Mouse (Mus musculus) ES-Bruce4 (cell line): ENCODE measurements around the gene Rnf224. TPM values are rescaled to one million over a fixed set of nuclear protein-coding genes. Genes with fewer than 3 reads are reported as not detected.

Experiments used
- H3K27ac ChIP-seq: 2 replicates; pipeline ENCODE4 v1.5.1; 2012; ENCODE audit warnings: low read length, inconsistent platforms; ENCODE audit not compliant: insufficient read depth
- H3K27me3 ChIP-seq: 2 replicates; pipeline ENCODE4 v1.6.1; 2012; ENCODE audit warnings: mild to moderate bottlenecking, low read length, inconsistent platforms; ENCODE audit not compliant: control insufficient read depth, poor library complexity, insufficient read depth, severe bottlenecking
- H3K36me3 ChIP-seq: 2 replicates; pipeline ENCODE4 v1.6.1; 2012; ENCODE audit warnings: inconsistent platforms, mild to moderate bottlenecking, low read length, moderate library complexity; ENCODE audit not compliant: control insufficient read depth, poor library complexity, insufficient read depth, severe bottlenecking
- H3K4me1 ChIP-seq: one replicate; pipeline ENCODE4 v1.8.1; 2011; ENCODE audit warnings: low read length; ENCODE audit not compliant: control insufficient read depth, insufficient read depth
- H3K4me3 ChIP-seq: 2 replicates; pipeline ENCODE4 v1.5.1; 2011; ENCODE audit warnings: low read depth, mild to moderate bottlenecking, low read length
- H3K9ac ChIP-seq: 2 replicates; pipeline ENCODE4 v1.6.1; 2012; ENCODE audit warnings: low read depth, mild to moderate bottlenecking, inconsistent platforms; ENCODE audit not compliant: poor library complexity, severe bottlenecking
- H3K9me3 ChIP-seq: replicated peaks from 2 replicates; pipeline ENCODE4 v1.6.1; 2012; ENCODE audit warnings: mild to moderate bottlenecking, low read length, inconsistent platforms; ENCODE audit not compliant: control insufficient read depth, poor library complexity, insufficient read depth, severe bottlenecking
- CTCF ChIP-seq: IDR thresholded peaks from one replicate; pipeline ENCODE4 v1.8.1; 2011; ENCODE audit warnings: low read depth, low read length
- EP300 ChIP-seq: IDR thresholded peaks from 2 replicates; pipeline ENCODE4 v1.6.1; 2011; ENCODE audit warnings: low read depth, low read length; ENCODE audit not compliant: insufficient read depth
- POLR2A ChIP-seq: IDR thresholded peaks from one replicate; pipeline ENCODE4 v1.8.1; 2011; ENCODE audit warnings: low read length; ENCODE audit not compliant: insufficient read depth
- polyA plus RNA-seq: library from polyadenylated mRNA; stranded (reverse); fragments of >200 nt; gene quantifications from 2 replicates; pipeline ENCODE4 v1.2.4, GENCODE M21; 2011; ENCODE audit warnings: low read depth; ENCODE audit not compliant: missing spikeins, insufficient read depth, insufficient read length

Gene Rnf224
- polyA plus RNA-seq, 1 experiment, result not detected

- no peaks in the 10 kb centered on the region for H3K4me1 ChIP-seq
- H3K36me3 ChIP-seq, result peaks cover 13% of the 10 kb centered on the region
- no peaks in the 10 kb centered on the region for H3K9me3 ChIP-seq
- peak within 1 kb of the TSS; percentile 97 for H3K4me3 ChIP-seq
- no peaks in the 10 kb centered on the region for H3K27me3 ChIP-seq
- TF ChIP-seq CTCF (peak; percentile 16), POLR2A (peak; percentile 88), EP300 (peak; percentile 61)
- peak within 1 kb of the TSS; percentile 60 for H3K9ac ChIP-seq
- no peak within 1 kb of the TSS for H3K27ac ChIP-seq
Observed at GRCm38 (mm10) chr2:25271827-25272511, 35.4 kb upstream of the Rnf224 start, which contains the start of the genes Ssna1 and Anapc2. TSS of gene Ssna1 (minus strand) at chr2:25272438. TSS of gene Anapc2 (plus strand) at chr2:25272478.

GRCm38 (mm10) chr2:25267746-25268309, 31.2 kb upstream of the Rnf224 start:
- Histone ChIP-seq H3K27me3 (no peaks in the 10 kb centered on the region), H3K4me3 (no peak overlapping the region), H3K4me1 (peaks cover 5% of the 10 kb centered on the region), H3K36me3 (peaks cover 4% of the 10 kb centered on the region; the same call in 1 of the 2 replicates), H3K9ac (no peak overlapping the region), H3K9me3 (no peaks in the 10 kb centered on the region), H3K27ac (no peak overlapping the region)
- TF ChIP-seq CTCF (no peak), POLR2A (no peak), EP300 (no peak)

GRCm38 (mm10) chr2:25267241-25267640, 30.7 kb upstream of the Rnf224 start:
- Histone ChIP-seq H3K9me3 (no peaks in the 10 kb centered on the region), H3K4me3 (no peak overlapping the region), H3K36me3 (peaks cover 4% of the 10 kb centered on the region; the same call in 1 of the 2 replicates), H3K27me3 (no peaks in the 10 kb centered on the region), H3K9ac (no peak overlapping the region), H3K27ac (no peak overlapping the region), H3K4me1 (peaks cover 5% of the 10 kb centered on the region)
- no peak for TF ChIP-seq POLR2A
- TF ChIP-seq CTCF, result no peak
- no peak for TF ChIP-seq EP300

GRCm38 (mm10) chr2:25266720-25267119, 30.1 kb upstream of the Rnf224 start:
- Histone ChIP-seq H3K36me3 (peaks cover 4% of the 10 kb centered on the region; the same call in 1 of the 2 replicates), H3K4me1 (peaks cover 5% of the 10 kb centered on the region), H3K9ac (no peak overlapping the region)

GRCm38 (mm10) chr2:25265897-25266656, 29.5 kb upstream of the Rnf224 start:
- Histone ChIP-seq H3K27ac (no peak overlapping the region), H3K4me3 (no peak overlapping the region), H3K27me3 (no peaks in the 10 kb centered on the region), H3K9ac (no peak overlapping the region), H3K4me1 (peaks cover 5% of the 10 kb centered on the region), H3K9me3 (no peaks in the 10 kb centered on the region), H3K36me3 (peaks cover 4% of the 10 kb centered on the region; the same call in 1 of the 2 replicates)
- 0 out of 2 replicates have a peak, but pooled peaks have one; percentile 44 for TF ChIP-seq EP300
- no peak for TF ChIP-seq POLR2A

More at GRCm38 (mm10) chr2:25266720-25267119, 30.1 kb upstream of the Rnf224 start:
- no peak overlapping the region for H3K27ac ChIP-seq
- no peaks in the 10 kb centered on the region for H3K9me3 ChIP-seq
- no peaks in the 10 kb centered on the region for H3K27me3 ChIP-seq
- peak; percentile 71; the same call in 1 of the 2 replicates for TF ChIP-seq EP300
- TF ChIP-seq POLR2A, result no peak
- no peak for TF ChIP-seq CTCF
- no peak overlapping the region for H3K4me3 ChIP-seq
